Mouse (Mus musculus) midbrain, embryonic 11.5 days (tissue): ENCODE data around the gene Tnfrsf18. TPM values are rescaled to one million over a fixed set of nuclear protein-coding genes. Genes with fewer than 3 reads are reported as not detected.

Experiments
- ATAC-seq: fragments of 200-750 bp; cut with Nextera tagmentation; 2 replicates; pipeline ENCODE4 v1.8.0; 2017; ENCODE audit warnings: moderate TSS enrichment, moderate library complexity; ENCODE audit not compliant: low FRiP score
- DNase-seq: peaks from one replicate; pipeline ENCODE4 v3.0.0; 2015; ENCODE audit warnings: low spot score; ENCODE audit errors: missing footprints
- H3K27ac ChIP-seq: fragments of 300-500 bp; sonication (generic); 2 replicates; pipeline ENCODE4 v1.5.1; 2014; ENCODE audit warnings: low read depth, low read length
- H3K27me3 ChIP-seq: fragments of 300-500 bp; sonication (generic); 2 replicates; pipeline ENCODE4 v1.6.1; 2014; ENCODE audit warnings: mild to moderate bottlenecking, low read length, moderate library complexity, mixed read lengths; ENCODE audit not compliant: control insufficient read depth, insufficient read depth
- H3K36me3 ChIP-seq: fragments of 300-500 bp; sonication (generic); 2 replicates; pipeline ENCODE4 v1.6.1; 2014; ENCODE audit warnings: mild to moderate bottlenecking, low read length, moderate library complexity, mixed read lengths; ENCODE audit not compliant: control insufficient read depth, insufficient read depth
- H3K4me1 ChIP-seq: fragments of 300-500 bp; sonication (generic); 2 replicates; pipeline ENCODE4 v1.6.1; 2014; ENCODE audit warnings: low read length; ENCODE audit not compliant: control insufficient read depth, insufficient read depth
- H3K4me2 ChIP-seq: fragments of 300-500 bp; sonication (generic); 2 replicates; pipeline ENCODE4 v1.6.1; 2014; ENCODE audit warnings: mild to moderate bottlenecking, moderate library complexity
- H3K4me3 ChIP-seq: fragments of 300-500 bp; sonication (generic); 2 replicates; pipeline ENCODE4 v1.5.1; 2014; ENCODE audit warnings: low read depth, low read length
- H3K9ac ChIP-seq: fragments of 300-500 bp; sonication (generic); 2 replicates; pipeline ENCODE4 v1.6.1; 2014; ENCODE audit warnings: low read length
- H3K9me3 ChIP-seq: fragments of 300-500 bp; sonication (generic); 2 replicates; pipeline ENCODE4 v1.6.1; 2016; ENCODE audit warnings: low read length; ENCODE audit not compliant: control insufficient read depth
- WGBS: fragments of 180-500 bp; shearing (Covaris S2); extraction: QIAGEN DNeasy Blood & Tissue Kit; methylation state at CpG from one replicate; pipeline ENCODE4 v1.1.7; 2014; 5-methylcytosine and 5-hydroxymethylcytosine counted together
- polyA plus RNA-seq: library from polyadenylated mRNA; unstranded; fragments of >200 nt; fragmentation: Nextera tagmentation; extraction: Ambion mirVana; gene quantifications from 2 replicates; pipeline ENCODE4 v1.2.1, GENCODE M21; 2014

Gene Tnfrsf18
- polyA plus RNA-seq, 1 experiment from 2014 or later = 0.87 TPM

GRCm38 (mm10) chr4:156049779-156050178 lies 23.8 kb downstream of the Tnfrsf18 start:
- DNase-seq = no peak
- no peaks in the 10 kb centered on the region for H3K9me3 ChIP-seq
- no peak for ATAC-seq
- no peak overlapping the region for H3K4me2 ChIP-seq
- H3K27me3 ChIP-seq = no peaks in the 10 kb centered on the region
- H3K27ac ChIP-seq = no peak overlapping the region
- no peak overlapping the region for H3K9ac ChIP-seq
- H3K4me1 ChIP-seq = no peaks in the 10 kb centered on the region
- no peak overlapping the region for H3K4me3 ChIP-seq
- whole genome bisulfite sequencing = 85% methylated on average over 3 of the region's 3 CpGs
- H3K36me3 ChIP-seq = no peaks in the 10 kb centered on the region

GRCm38 (mm10) chr4:156050391-156050980 lies 24.5 kb downstream of the Tnfrsf18 start:
- Histone ChIP-seq H3K4me2 (no peak overlapping the region), H3K27ac (no peak overlapping the region), H3K36me3 (no peaks in the 10 kb centered on the region), H3K9me3 (no peaks in the 10 kb centered on the region), H3K4me3 (no peak overlapping the region), H3K9ac (no peak overlapping the region), H3K4me1 (no peaks in the 10 kb centered on the region), H3K27me3 (no peaks in the 10 kb centered on the region)
- DNase-seq = no peak
- 71% methylated on average over 6 of the region's 6 CpGs for WGBS
- ATAC-seq = no peak

GRCm38 (mm10) chr4:156053113-156053512 lies 27.1 kb downstream of the Tnfrsf18 start:
- no peak for DNase-seq
- Histone ChIP-seq H3K27me3 (no peaks in the 10 kb centered on the region), H3K4me2 (no peak overlapping the region), H3K9me3 (no peaks in the 10 kb centered on the region), H3K4me3 (no peak overlapping the region), H3K36me3 (no peaks in the 10 kb centered on the region), H3K27ac (no peak overlapping the region), H3K9ac (no peak overlapping the region), H3K4me1 (no peaks in the 10 kb centered on the region)
- no peak for ATAC-seq
- WGBS = 93% methylated on average over 4 of the region's 4 CpGs

GRCm38 (mm10) chr4:156054130-156054529 lies 28.2 kb downstream of the Tnfrsf18 start:
- Histone ChIP-seq H3K4me2 (no peak overlapping the region), H3K27ac (no peak overlapping the region), H3K9me3 (no peaks in the 10 kb centered on the region), H3K4me3 (no peak overlapping the region), H3K36me3 (no peaks in the 10 kb centered on the region), H3K9ac (no peak overlapping the region), H3K27me3 (no peaks in the 10 kb centered on the region), H3K4me1 (no peaks in the 10 kb centered on the region)
- 83% methylated on average over 4 of the region's 4 CpGs for WGBS
- ATAC-seq = no peak
- no peak for DNase-seq

- Histone ChIP-seq H3K9me3 (no peaks in the 10 kb centered on the region), H3K27ac (no peak overlapping the region), H3K36me3 (no peaks in the 10 kb centered on the region), H3K9ac (no peak overlapping the region), H3K4me2 (no peak overlapping the region), H3K27me3 (no peaks in the 10 kb centered on the region), H3K4me1 (no peaks in the 10 kb centered on the region), H3K4me3 (no peak overlapping the region)
- DNase-seq = no peak
- WGBS = 93% methylated on average over 6 of the region's 6 CpGs
- no peak for ATAC-seq
These were observed 28.6 kb downstream of the Tnfrsf18 start for GRCm38 (mm10) chr4:156054606-156055005.

GRCm38 (mm10) chr4:156055173-156055572 lies 29.2 kb downstream of the Tnfrsf18 start:
- H3K4me1 ChIP-seq = no peaks in the 10 kb centered on the region
- DNase-seq (no peak), ATAC-seq (no peak)
- H3K27me3 ChIP-seq = no peaks in the 10 kb centered on the region
- no peak overlapping the region for H3K9ac ChIP-seq
- no peaks in the 10 kb centered on the region for H3K36me3 ChIP-seq
- no peak overlapping the region for H3K4me2 ChIP-seq
- no peak overlapping the region for H3K27ac ChIP-seq
- no peak overlapping the region for H3K4me3 ChIP-seq
- WGBS = 89% methylated on average over 5 of the region's 5 CpGs
- H3K9me3 ChIP-seq = no peaks in the 10 kb centered on the region

GRCm38 (mm10) chr4:156057702-156058101 lies 31.7 kb downstream of the Tnfrsf18 start:
- Histone ChIP-seq H3K4me3 (no peak overlapping the region), H3K27me3 (no peaks in the 10 kb centered on the region), H3K9me3 (no peaks in the 10 kb centered on the region), H3K27ac (no peak overlapping the region), H3K9ac (no peak overlapping the region), H3K4me2 (no peak overlapping the region), H3K4me1 (no peaks in the 10 kb centered on the region), H3K36me3 (no peaks in the 10 kb centered on the region)
- ATAC-seq (no peak), DNase-seq (no peak)
- WGBS = 72% methylated on average over 10 of the region's 10 CpGs

GRCm38 (mm10) chr4:156058826-156059225 lies 32.9 kb downstream of the Tnfrsf18 start:
- WGBS = 82% methylated on average over 9 of the region's 9 CpGs
- H3K9me3 ChIP-seq = no peaks in the 10 kb centered on the region
- H3K27ac ChIP-seq = no peak overlapping the region
- H3K36me3 ChIP-seq = no peaks in the 10 kb centered on the region
- no peak for DNase-seq
- H3K9ac ChIP-seq = no peak overlapping the region
- no peak for ATAC-seq
- H3K27me3 ChIP-seq = no peaks in the 10 kb centered on the region
- H3K4me2 ChIP-seq = no peak overlapping the region
- peaks cover under 1% of the 10 kb centered on the region; the same call in 1 of the 2 replicates for H3K4me1 ChIP-seq
- no peak overlapping the region for H3K4me3 ChIP-seq

- H3K9me3 ChIP-seq = no peaks in the 10 kb centered on the region
- H3K27me3 ChIP-seq = no peaks in the 10 kb centered on the region
- H3K36me3 ChIP-seq = no peaks in the 10 kb centered on the region
- no peak within 1 kb of the TSS for H3K27ac ChIP-seq
- DNase-seq = no peak
- WGBS = 63% methylated on average over 5 of the region's 5 CpGs
- no peak within 1 kb of the TSS for H3K4me3 ChIP-seq
- no peak for ATAC-seq
- no peak within 1 kb of the TSS for H3K9ac ChIP-seq
- H3K4me1 ChIP-seq = peaks cover 4% of the 10 kb centered on the region
- no peak within 1 kb of the TSS for H3K4me2 ChIP-seq
These were observed 33.3 kb downstream of the Tnfrsf18 start, which contains the start of gene Ttll10 for GRCm38 (mm10) chr4:156059261-156059660. Gene Ttll10, minus strand, starts transcription at chr4:156059414.
